Mouse (Mus musculus): ENCODE measurements around the gene Gm2897.
"Not testable (repeated sequence)": the region's sequence is repeated elsewhere in the genome, so short reads cannot be mapped to it uniquely, and the experiment has no call there.

Gene Gm2897

GRCm38 (mm10) chr14:3048727-3049512, at the start of gene Gm2897:
TSS of gene Gm2897 (plus strand) at chr14:3049285.
- not testable (repeated sequence) for DNase-seq (ENCODE audit: low spot score in 2 of 2)

GRCm38 (mm10) chr14:3029702-3030101, 19.4 kb upstream of the Gm2897 start, which contains the start of gene Gm2888:
TSS of gene Gm2888 (plus strand) at chr14:3030002.
- DNase-seq (ENCODE audit: low spot score in 2 of 2): not testable (repeated sequence)

GRCm38 (mm10) chr14:3049513-3049800, 372 bp downstream of the Gm2897 start:
- not testable (repeated sequence) for DNase-seq (ENCODE audit: low spot score in 2 of 2)

- not testable (repeated sequence) for DNase-seq (ENCODE audit: low spot score in 2 of 2)
Measured at GRCm38 (mm10) chr14:3050087-3050486, 1.0 kb downstream of the Gm2897 start.

- peak; percentile 0 to 18 for DNase-seq (ENCODE audit: low spot score in 2 of 2)
Measured at GRCm38 (mm10) chr14:3116051-3116450, 67.0 kb downstream of the Gm2897 start.

Measured in spleen, postnatal 36 days (tissue).